Mouse (Mus musculus) liver, embryonic 11.5 days (tissue): ENCODE measurements around the gene Syt8. TPM values are rescaled to one million over a fixed set of nuclear protein-coding genes. Genes with fewer than 3 reads are reported as not detected.
A peak's percentile ranks its signal among the peaks of the same experiment; 100 is the strongest.

Experiments used
- ATAC-seq: fragments of 200-750 bp; cut with Nextera tagmentation; replicated peaks from 2 replicates; pipeline ENCODE4 v1.8.0; 2017; ENCODE audit warnings: moderate number of reproducible peaks, mild to moderate bottlenecking, moderate TSS enrichment, moderate library complexity; ENCODE audit not compliant: low FRiP score
- DNase-seq: peaks from one replicate; pipeline ENCODE4 v3.0.0-alpha.2; 2017; ENCODE audit warnings: low spot score
- H3K27ac ChIP-seq: fragments of 300-500 bp; sonication (generic); 2 replicates; pipeline ENCODE4 v1.5.1; 2014; ENCODE audit warnings: mild to moderate bottlenecking, low read depth, low read length, control low read depth
- H3K27me3 ChIP-seq: fragments of 300-500 bp; sonication (generic); replicated peaks from 2 replicates; pipeline ENCODE4 v1.6.1; 2014; ENCODE audit warnings: low read length, mixed read lengths; ENCODE audit not compliant: control insufficient read depth, insufficient read depth
- H3K36me3 ChIP-seq: fragments of 300-500 bp; sonication (generic); 2 replicates; pipeline ENCODE4 v1.6.1; 2014; ENCODE audit warnings: mild to moderate bottlenecking, low read length, moderate library complexity, mixed read lengths; ENCODE audit not compliant: control insufficient read depth, insufficient read depth
- H3K4me1 ChIP-seq: fragments of 300-500 bp; sonication (generic); replicated peaks from 2 replicates; pipeline ENCODE4 v1.6.1; 2014; ENCODE audit warnings: low read length, mixed read lengths; ENCODE audit not compliant: control insufficient read depth, insufficient read depth
- H3K4me2 ChIP-seq: fragments of 300-500 bp; sonication (generic); 2 replicates; pipeline ENCODE4 v1.6.1; 2014; ENCODE audit warnings: mild to moderate bottlenecking, control low read depth, moderate library complexity
- H3K4me3 ChIP-seq: fragments of 300-500 bp; sonication (generic); 2 replicates; pipeline ENCODE4 v1.5.1; 2014; ENCODE audit warnings: low read depth, low read length, control low read depth
- H3K9ac ChIP-seq: fragments of 300-500 bp; sonication (generic); 2 replicates; pipeline ENCODE4 v1.6.1; 2014; ENCODE audit warnings: low read depth, low read length, control low read depth
- H3K9me3 ChIP-seq: fragments of 300-500 bp; sonication (generic); 2 replicates; pipeline ENCODE4 v1.6.1; 2016; ENCODE audit warnings: low read length, inconsistent platforms, mixed read lengths; ENCODE audit not compliant: control insufficient read depth
- WGBS: fragments of 180-500 bp; shearing (Covaris S2); extraction: QIAGEN DNeasy Blood & Tissue Kit; methylation state at CpG from one replicate; pipeline ENCODE4 v1.1.7; 2014; 5-methylcytosine and 5-hydroxymethylcytosine counted together
- polyA plus RNA-seq: library from polyadenylated mRNA; unstranded; fragments of >200 nt; fragmentation: Nextera tagmentation; extraction: Ambion mirVana; gene quantifications from 2 replicates; pipeline ENCODE4 v1.2.1, GENCODE M21; 2014

The Syt8 gene
- polyA plus RNA-seq, 1 experiment from 2014 or later, result 0.41 TPM

DNA sequence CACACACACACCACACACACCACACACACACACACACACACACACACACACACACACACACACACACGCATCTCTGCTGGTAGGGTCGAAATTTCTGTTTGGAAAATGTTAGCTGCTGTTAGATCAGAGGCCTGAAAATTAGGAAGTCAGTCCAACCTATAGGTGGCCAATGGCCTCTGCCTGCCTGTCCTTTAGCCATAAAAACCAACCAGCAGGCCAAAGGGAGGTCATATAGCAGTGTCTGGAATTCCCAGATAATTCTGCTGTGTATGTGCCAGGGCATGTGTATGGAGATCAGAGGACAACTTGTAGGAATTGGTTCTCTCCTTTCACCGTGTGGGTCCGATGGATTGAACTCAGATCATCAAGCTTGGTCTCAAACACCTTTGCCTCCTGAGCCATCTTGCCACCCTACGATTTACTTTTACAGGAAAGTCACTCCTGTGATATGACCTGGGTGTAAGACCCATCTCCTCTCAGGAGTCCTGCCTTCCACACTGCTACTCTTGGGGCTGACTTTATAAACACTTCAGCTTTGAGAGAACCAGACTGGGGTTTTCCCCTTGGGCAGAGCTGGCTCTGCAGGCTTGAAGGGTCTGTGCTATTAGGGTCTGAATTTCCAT is 24.1 kb downstream of the Syt8 start:
- Histone ChIP-seq H3K4me2 (no peak overlapping the region), H3K9ac (no peak overlapping the region), H3K4me3 (no peak overlapping the region), H3K27ac (peak overlapping the region; percentile 49; the same call in 1 of the 2 replicates), H3K27me3 (no peaks in the 10 kb centered on the region), H3K9me3 (no peaks in the 10 kb centered on the region), H3K4me1 (peaks cover 18% of the 10 kb centered on the region), H3K36me3 (no peaks in the 10 kb centered on the region)
- peak; percentile 28 for DNase-seq
- 71% methylated on average over 5 of the region's 5 CpGs for WGBS
- no peak for ATAC-seq

DNA sequence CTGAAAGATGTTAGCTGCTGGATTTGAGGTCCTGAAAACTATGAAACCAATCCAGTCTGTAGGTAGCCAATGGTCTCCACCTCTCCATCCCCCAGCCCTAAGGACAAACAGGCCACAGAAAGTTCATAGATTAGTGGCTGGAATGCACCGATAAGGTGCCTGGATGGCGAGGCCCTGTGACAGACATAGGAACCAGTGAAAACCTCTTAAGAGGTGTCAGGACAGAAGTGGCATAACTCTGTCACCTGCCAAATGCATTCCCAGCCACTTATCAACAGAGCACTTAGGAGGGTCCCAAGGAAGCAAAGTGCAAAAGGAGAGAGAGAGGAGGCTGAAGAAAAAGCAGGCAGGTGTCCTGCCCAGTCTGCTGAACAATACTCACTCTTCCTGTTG is 24.6 kb downstream of the Syt8 start:
- peak overlapping the region; percentile 49; the same call in 1 of the 2 replicates for H3K27ac ChIP-seq
- ATAC-seq, result no peak
- no peaks in the 10 kb centered on the region for H3K27me3 ChIP-seq
- H3K9ac ChIP-seq, result no peak overlapping the region
- H3K4me3 ChIP-seq, result no peak overlapping the region
- H3K4me2 ChIP-seq, result no peak overlapping the region
- DNase-seq, result no peak
- no peaks in the 10 kb centered on the region for H3K9me3 ChIP-seq
- H3K36me3 ChIP-seq, result no peaks in the 10 kb centered on the region
- H3K4me1 ChIP-seq, result peaks cover 18% of the 10 kb centered on the region
- 34% methylated on average over 2 of the region's 2 CpGs for WGBS

DNA sequence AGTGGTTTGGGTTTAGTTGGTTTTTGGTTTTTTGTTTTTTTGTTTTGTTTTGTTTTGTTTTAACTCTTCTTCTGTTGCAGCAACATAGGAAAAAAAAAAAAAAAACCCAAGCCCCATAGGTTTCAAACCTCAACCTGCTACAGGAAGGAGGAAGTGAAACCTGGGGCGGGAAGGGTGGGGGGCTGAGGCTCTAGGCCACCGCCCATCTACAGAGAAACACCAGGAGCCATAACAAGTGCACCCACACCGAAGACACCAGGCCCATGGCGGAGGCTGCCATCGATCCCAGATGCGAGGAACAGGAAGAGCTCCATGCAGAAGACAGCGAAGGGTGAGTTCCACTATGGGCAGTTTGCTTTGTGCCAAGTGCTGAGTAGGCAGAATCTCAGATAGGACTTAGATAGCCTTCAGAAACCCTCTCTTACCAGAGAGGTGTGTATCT is 26.0 kb downstream of the Syt8 start, which contains the start of gene Lsp1:
Lsp1 (plus strand) TSS at position 174 of the 442 bp plus-strand sequence.
- no peak within 1 kb of the TSS; the same call in 1 of the 2 replicates for H3K27ac ChIP-seq
- H3K4me1 ChIP-seq, result peaks cover 18% of the 10 kb centered on the region
- WGBS, result 79% methylated on average over 7 of the region's 7 CpGs
- H3K27me3 ChIP-seq, result no peaks in the 10 kb centered on the region
- 0 out of 2 replicates have a peak within 1 kb of the TSS, but pooled peaks have one; percentile 2 for H3K4me3 ChIP-seq
- no peaks in the 10 kb centered on the region for H3K9me3 ChIP-seq
- no peak for ATAC-seq
- H3K36me3 ChIP-seq, result no peaks in the 10 kb centered on the region
- H3K9ac ChIP-seq, result no peak within 1 kb of the TSS
- no peak within 1 kb of the TSS for H3K4me2 ChIP-seq
- DNase-seq, result no peak

DNA sequence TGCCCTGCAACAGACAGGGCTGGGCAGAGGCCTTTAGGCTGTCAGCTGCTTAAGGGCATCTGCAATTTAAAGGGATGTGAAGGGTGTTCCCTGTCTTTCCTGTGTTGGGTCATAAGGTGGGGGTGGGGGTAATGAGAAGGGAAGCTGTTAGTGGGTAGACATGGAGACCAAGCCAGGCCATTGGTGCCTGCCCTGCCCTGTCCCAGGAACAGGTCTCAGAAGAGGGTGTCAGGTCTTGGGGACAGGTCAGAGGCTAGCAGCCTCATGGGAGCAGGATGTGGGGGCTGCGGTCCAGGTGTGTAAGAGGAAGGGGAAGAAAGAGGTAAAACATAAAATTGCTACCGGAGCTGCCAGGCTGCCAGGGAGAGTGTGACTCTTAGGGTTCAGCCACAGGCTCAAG is 26.8 kb downstream of the Syt8 start:
- Histone ChIP-seq H3K27ac (no peak overlapping the region), H3K4me3 (no peak overlapping the region), H3K36me3 (no peaks in the 10 kb centered on the region), H3K9ac (no peak overlapping the region), H3K4me2 (no peak overlapping the region), H3K4me1 (peaks cover 14% of the 10 kb centered on the region), H3K9me3 (no peaks in the 10 kb centered on the region), H3K27me3 (no peaks in the 10 kb centered on the region)
- ATAC-seq, result no peak
- DNase-seq, result peak; percentile 23
- WGBS, result 83% methylated on average over 2 of the region's 2 CpGs

- WGBS, result 84% methylated on average over 6 of the region's 6 CpGs
- H3K4me2 ChIP-seq, result no peak overlapping the region
- no peak overlapping the region for H3K27ac ChIP-seq
- no peak overlapping the region for H3K4me3 ChIP-seq
- H3K9me3 ChIP-seq, result no peaks in the 10 kb centered on the region
- no peaks in the 10 kb centered on the region for H3K27me3 ChIP-seq
- ATAC-seq (no peak), DNase-seq (peak; percentile 28)
- H3K36me3 ChIP-seq, result no peaks in the 10 kb centered on the region
- H3K4me1 ChIP-seq, result peaks cover 7% of the 10 kb centered on the region
- no peak overlapping the region for H3K9ac ChIP-seq
Measured at GRCm38 (mm10) chr7:142462190-142462589, 27.5 kb downstream of the Syt8 start.

DNA sequence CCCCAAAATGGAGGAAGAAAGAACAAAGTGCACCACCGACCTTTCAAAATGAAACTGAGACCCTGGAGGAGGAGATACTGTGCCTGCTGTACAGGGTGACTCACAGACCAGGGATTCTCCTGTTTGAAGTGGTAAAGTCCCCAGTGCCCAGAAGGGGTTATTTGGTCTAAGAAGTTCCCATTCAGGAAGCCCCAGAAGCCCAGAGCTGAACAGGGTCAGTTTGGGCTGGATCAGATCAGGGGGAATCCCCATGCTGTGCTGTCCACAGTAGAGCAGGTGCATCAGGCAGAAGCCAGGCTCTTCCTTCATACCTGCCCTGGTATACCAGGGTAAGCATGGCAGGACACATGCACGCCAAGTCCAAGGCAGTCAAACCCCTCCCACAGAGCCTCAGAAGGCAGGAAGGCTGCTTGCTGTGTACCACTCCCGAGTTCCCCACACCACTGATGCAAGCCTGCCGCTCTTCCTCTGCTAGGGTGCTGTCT is 28.0 kb downstream of the Syt8 start:
- no peaks in the 10 kb centered on the region for H3K36me3 ChIP-seq
- no peak overlapping the region for H3K4me3 ChIP-seq
- ATAC-seq (no peak), DNase-seq (peak; percentile 29)
- no peaks in the 10 kb centered on the region for H3K9me3 ChIP-seq
- H3K4me1 ChIP-seq, result peaks cover 5% of the 10 kb centered on the region
- no peaks in the 10 kb centered on the region for H3K27me3 ChIP-seq
- WGBS, result 52% methylated on average over 4 of the region's 4 CpGs
- H3K27ac ChIP-seq, result no peak overlapping the region
- no peak overlapping the region for H3K4me2 ChIP-seq
- H3K9ac ChIP-seq, result no peak overlapping the region

DNA sequence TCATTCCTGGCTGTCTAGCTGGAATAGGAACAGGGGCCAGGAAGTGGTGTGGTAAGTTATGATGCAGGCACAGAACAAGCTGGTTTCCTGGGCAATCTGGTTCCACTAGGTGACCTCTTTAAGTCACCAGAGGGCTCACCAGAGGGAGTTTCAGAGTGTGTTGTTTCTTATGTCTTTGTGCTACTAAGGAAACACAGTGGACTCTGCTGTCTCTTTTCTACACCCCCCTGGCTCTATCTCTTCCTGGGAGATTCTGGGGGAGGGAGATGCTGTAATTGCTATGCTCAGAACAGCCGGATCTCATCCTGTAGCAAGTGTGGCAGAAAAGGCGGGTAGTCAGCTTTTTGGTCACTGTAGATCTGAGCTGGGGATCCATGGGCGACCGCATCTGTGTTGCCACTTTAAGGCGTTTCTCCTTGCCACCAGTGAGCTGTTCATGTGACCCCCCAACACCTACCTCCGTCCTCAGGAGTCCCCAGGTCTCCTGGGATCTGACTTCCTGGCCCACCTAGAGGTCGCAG is 35.6 kb downstream of the Syt8 start:
- H3K4me2 ChIP-seq, result no peak overlapping the region
- peaks cover 13% of the 10 kb centered on the region for H3K4me1 ChIP-seq
- H3K9me3 ChIP-seq, result no peaks in the 10 kb centered on the region
- WGBS, result 78% methylated on average over 7 of the region's 7 CpGs
- H3K27me3 ChIP-seq, result no peaks in the 10 kb centered on the region
- DNase-seq (peak; percentile 31), ATAC-seq (no peak)
- H3K27ac ChIP-seq, result peak overlapping the region; percentile 79; the same call in 1 of the 2 replicates
- no peak overlapping the region for H3K9ac ChIP-seq
- H3K4me3 ChIP-seq, result no peak overlapping the region
- no peaks in the 10 kb centered on the region for H3K36me3 ChIP-seq

DNA sequence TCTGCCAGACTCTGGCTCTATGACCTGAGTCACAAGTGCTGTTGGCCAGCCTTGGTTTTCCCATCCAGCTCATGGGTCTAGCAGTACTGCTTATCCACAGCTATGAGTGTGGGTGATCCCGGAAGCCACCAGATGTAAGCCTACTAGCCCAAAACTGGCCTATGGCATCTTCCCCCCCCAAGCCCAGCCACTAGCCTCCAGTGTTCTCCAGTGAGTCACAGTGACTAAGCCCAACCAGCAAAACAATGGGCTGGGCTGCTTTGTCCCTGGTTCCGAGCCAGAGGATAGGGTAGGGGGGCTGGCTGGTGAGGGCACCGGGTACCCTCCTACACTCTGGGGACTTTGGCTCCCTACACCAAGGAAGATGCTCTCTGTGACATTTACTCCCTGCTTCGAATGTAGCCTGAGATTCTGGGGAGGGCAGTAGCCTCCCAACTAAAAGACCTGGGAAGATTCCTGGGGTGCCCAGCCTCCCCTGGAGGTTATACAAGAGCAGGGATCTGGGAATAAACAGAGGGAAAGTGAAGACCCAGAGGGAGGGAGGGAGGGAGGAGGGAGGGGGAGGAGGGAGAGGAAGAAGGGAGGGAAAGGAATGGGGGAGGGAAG is 36.3 kb downstream of the Syt8 start:
- no peak overlapping the region for H3K4me3 ChIP-seq
- H3K36me3 ChIP-seq, result no peaks in the 10 kb centered on the region
- peaks cover 13% of the 10 kb centered on the region for H3K4me1 ChIP-seq
- DNase-seq (no peak), ATAC-seq (no peak)
- H3K9me3 ChIP-seq, result no peaks in the 10 kb centered on the region
- H3K27ac ChIP-seq, result peak overlapping the region; percentile 79; the same call in 1 of the 2 replicates
- H3K4me2 ChIP-seq, result no peak overlapping the region
- H3K27me3 ChIP-seq, result no peaks in the 10 kb centered on the region
- H3K9ac ChIP-seq, result no peak overlapping the region
- WGBS, result 31% methylated on average over 4 of the region's 4 CpGs
